Mouse (Mus musculus) embryonic facial prominence, embryonic 15.5 days (tissue): ENCODE measurements at regions not wholly inside any gene's neighbourhood (a gene's known extent, or its start where the extent isn't known, plus 50 kb on each side); places are given as distances from the start of the nearest gene placed in this dataset.

Source experiments
- ATAC-seq: fragments of 200-750 bp; cut with Nextera tagmentation; 2 replicates; pipeline ENCODE4 v1.8.0; 2017; ENCODE audit warnings: low read depth, moderate TSS enrichment; ENCODE audit not compliant: insufficient number of reproducible peaks, low FRiP score, low TSS enrichment
- H3K27ac ChIP-seq: fragments of 300-500 bp; sonication (generic); replicated peaks from 2 replicates; pipeline ENCODE4 v1.5.1; 2015; ENCODE audit warnings: mild to moderate bottlenecking, inconsistent platforms
- H3K27me3 ChIP-seq: fragments of 300-500 bp; sonication (generic); 2 replicates; pipeline ENCODE4 v1.6.1; 2015; ENCODE audit warnings: inconsistent platforms
- H3K36me3 ChIP-seq: fragments of 300-500 bp; sonication (generic); 2 replicates; pipeline ENCODE4 v1.6.1; 2015; ENCODE audit warnings: mild to moderate bottlenecking, inconsistent platforms
- H3K4me1 ChIP-seq: fragments of 300-500 bp; sonication (generic); 2 replicates; pipeline ENCODE4 v1.6.1; 2015; ENCODE audit warnings: inconsistent platforms
- H3K4me2 ChIP-seq: fragments of 300-500 bp; sonication (generic); replicated peaks from 2 replicates; pipeline ENCODE4 v1.6.1; 2015; ENCODE audit warnings: mild to moderate bottlenecking, inconsistent platforms
- H3K4me3 ChIP-seq: fragments of 300-500 bp; sonication (generic); replicated peaks from 2 replicates; pipeline ENCODE4 v1.5.1; 2015; ENCODE audit warnings: mild to moderate bottlenecking, inconsistent platforms
- H3K9ac ChIP-seq: fragments of 300-500 bp; sonication (generic); 2 replicates; pipeline ENCODE4 v1.6.1; 2015; ENCODE audit warnings: inconsistent platforms
- H3K9me3 ChIP-seq: fragments of 300-500 bp; sonication (generic); replicated peaks from 2 replicates; pipeline ENCODE4 v1.6.1; 2016; ENCODE audit warnings: inconsistent platforms
- WGBS: fragments of 180-500 bp; shearing (Covaris S2); methylation state at CpG from one replicate; pipeline ENCODE4 v1.1.7; 2015; 5-methylcytosine and 5-hydroxymethylcytosine counted together

DNA sequence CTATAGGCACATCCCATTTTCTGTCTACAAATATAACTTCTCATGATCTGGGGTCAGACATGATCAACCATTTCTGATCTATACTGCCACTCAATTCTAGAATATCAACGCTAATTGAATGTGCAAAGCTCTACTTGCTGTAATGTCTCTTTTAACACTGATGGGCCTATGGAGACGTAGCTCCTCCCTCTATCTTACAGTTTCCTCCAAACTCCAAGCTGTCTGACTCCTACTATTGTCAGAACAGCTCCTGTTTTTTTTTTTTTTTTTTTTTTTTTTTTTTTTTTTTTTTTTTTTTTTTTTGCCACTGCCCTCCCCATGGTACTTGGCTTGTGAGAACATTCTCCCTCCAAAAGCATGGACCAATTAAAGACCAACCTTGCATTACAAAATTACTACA is 165.2 kb downstream of the Pah start:
- no peaks in the 10 kb centered on the region for H3K9me3 ChIP-seq
- H3K4me3 ChIP-seq = no peak overlapping the region
- H3K27me3 ChIP-seq = no peaks in the 10 kb centered on the region
- 83% methylated on average over 2 of the region's 2 CpGs for WGBS
- H3K36me3 ChIP-seq = no peaks in the 10 kb centered on the region
- H3K4me1 ChIP-seq = no peaks in the 10 kb centered on the region
- no peak overlapping the region for H3K9ac ChIP-seq
- no peak overlapping the region for H3K27ac ChIP-seq
- ATAC-seq = no peak
- H3K4me2 ChIP-seq = no peak overlapping the region

DNA sequence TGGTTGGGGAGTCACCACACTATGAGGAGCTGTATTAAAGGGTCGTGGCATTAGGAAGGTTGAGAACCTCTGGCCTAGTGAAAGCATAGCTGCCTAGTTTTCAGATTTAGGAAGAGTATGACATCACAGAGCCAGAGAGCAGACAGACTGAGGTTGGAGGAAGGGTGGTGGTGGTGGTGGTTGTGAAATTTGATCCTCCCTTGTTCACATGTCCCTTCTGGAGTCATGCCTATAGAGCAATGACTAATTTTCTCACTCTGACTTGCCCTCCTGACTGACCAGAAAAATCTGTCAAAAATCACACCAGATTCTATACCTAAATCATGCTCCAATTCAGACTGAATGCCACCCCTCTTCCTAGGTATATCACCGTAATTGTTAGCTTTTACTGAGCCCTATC is 166.2 kb downstream of the Pah start:
- Histone ChIP-seq H3K9ac (no peak overlapping the region), H3K36me3 (no peaks in the 10 kb centered on the region), H3K27me3 (no peaks in the 10 kb centered on the region), H3K4me3 (no peak overlapping the region), H3K4me2 (no peak overlapping the region), H3K9me3 (no peaks in the 10 kb centered on the region), H3K4me1 (no peaks in the 10 kb centered on the region), H3K27ac (no peak overlapping the region)
- 79% methylated on average over 2 of the region's 2 CpGs for WGBS
- no peak for ATAC-seq

DNA sequence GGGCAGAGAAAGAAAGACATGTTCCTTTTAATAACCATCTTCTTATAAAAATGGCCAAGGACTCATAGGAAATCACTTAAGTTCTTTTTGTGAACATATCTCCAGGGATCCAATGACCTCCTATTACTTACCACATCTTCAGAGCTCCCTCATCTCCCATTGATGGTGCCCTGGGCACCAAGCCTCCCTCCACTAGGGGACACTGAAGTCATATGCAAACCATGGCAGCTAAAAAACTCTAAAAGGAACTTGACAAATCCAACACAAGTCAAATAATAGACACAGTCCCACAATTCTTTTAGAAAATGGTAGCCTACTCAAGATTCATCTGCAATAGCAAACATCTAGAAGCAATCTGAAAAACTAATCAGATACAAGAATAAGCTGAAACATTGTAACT is 167.2 kb upstream of the Igf1 start:
- no peak overlapping the region for H3K4me2 ChIP-seq
- H3K27me3 ChIP-seq = no peaks in the 10 kb centered on the region
- H3K9ac ChIP-seq = no peak overlapping the region
- no peaks in the 10 kb centered on the region for H3K9me3 ChIP-seq
- no peak for ATAC-seq
- H3K4me3 ChIP-seq = no peak overlapping the region
- no peaks in the 10 kb centered on the region for H3K36me3 ChIP-seq
- H3K27ac ChIP-seq = no peak overlapping the region
- H3K4me1 ChIP-seq = no peaks in the 10 kb centered on the region

DNA sequence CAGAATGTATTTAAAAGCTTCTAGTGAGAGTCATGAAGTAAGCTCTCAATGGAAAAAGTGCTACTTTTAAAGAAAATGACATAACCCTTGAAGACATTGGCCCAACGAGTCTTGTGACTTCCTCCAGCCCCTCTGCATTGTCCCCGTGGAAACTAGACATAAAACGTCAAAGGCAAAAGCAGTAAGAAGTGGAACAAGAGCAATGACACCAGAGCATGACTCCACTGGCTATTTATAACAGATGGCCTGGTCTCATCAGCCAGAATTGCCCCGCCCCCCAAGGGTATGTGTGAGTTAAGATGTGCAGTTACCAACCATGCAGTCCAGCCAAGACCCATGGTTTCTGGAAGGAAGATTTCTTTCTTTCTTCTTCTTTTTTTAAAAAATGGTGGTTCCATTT is 161.6 kb upstream of the Igf1 start:
- ATAC-seq = no peak
- WGBS = 61% methylated on average over 4 of the region's 4 CpGs

GRCm38 (mm10) chr10:87711209-87711608 is 146.9 kb upstream of the Igf1 start:
- Histone ChIP-seq H3K4me3 (no peak overlapping the region), H3K4me1 (no peaks in the 10 kb centered on the region), H3K27me3 (no peaks in the 10 kb centered on the region), H3K4me2 (no peak overlapping the region), H3K36me3 (no peaks in the 10 kb centered on the region), H3K9ac (no peak overlapping the region), H3K9me3 (no peaks in the 10 kb centered on the region), H3K27ac (no peak overlapping the region)
- no peak for ATAC-seq
- WGBS = 83% methylated on average over 4 of the region's 4 CpGs

More for the DNA sequence above, 161.6 kb upstream of the Igf1 start:
- H3K9me3 ChIP-seq = no peaks in the 10 kb centered on the region
- H3K4me3 ChIP-seq = no peak overlapping the region
- H3K27ac ChIP-seq = no peak overlapping the region
- H3K9ac ChIP-seq = no peak overlapping the region
- H3K27me3 ChIP-seq = no peaks in the 10 kb centered on the region
- no peaks in the 10 kb centered on the region for H3K36me3 ChIP-seq
- H3K4me1 ChIP-seq = no peaks in the 10 kb centered on the region
- no peak overlapping the region for H3K4me2 ChIP-seq

DNA sequence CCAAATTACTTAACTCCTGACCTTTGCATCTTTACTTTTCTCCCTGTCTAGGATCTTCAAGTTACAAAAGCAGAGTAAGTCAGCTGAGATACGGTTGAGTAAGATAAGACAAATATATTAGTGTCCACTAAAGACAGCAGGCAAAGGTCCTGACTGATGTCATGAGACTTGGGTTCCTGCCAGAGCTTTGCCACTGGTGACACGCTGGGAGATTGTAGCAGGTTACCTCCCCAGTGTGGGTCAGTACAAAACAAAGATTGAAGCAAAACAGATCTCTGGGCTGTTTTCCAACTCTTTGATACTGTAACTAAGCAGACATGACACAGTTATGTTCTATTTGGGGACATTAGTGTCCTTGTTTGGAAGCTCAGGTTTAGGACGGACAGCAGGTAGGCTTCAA is 146.3 kb upstream of the Igf1 start:
- 56% methylated on average over 3 of the region's 3 CpGs for WGBS
- no peak for ATAC-seq
- H3K36me3 ChIP-seq = no peaks in the 10 kb centered on the region
- H3K4me2 ChIP-seq = no peak overlapping the region
- no peak overlapping the region for H3K9ac ChIP-seq
- no peaks in the 10 kb centered on the region for H3K4me1 ChIP-seq
- H3K9me3 ChIP-seq = no peaks in the 10 kb centered on the region
- no peak overlapping the region for H3K4me3 ChIP-seq
- H3K27me3 ChIP-seq = no peaks in the 10 kb centered on the region
- H3K27ac ChIP-seq = no peak overlapping the region

DNA sequence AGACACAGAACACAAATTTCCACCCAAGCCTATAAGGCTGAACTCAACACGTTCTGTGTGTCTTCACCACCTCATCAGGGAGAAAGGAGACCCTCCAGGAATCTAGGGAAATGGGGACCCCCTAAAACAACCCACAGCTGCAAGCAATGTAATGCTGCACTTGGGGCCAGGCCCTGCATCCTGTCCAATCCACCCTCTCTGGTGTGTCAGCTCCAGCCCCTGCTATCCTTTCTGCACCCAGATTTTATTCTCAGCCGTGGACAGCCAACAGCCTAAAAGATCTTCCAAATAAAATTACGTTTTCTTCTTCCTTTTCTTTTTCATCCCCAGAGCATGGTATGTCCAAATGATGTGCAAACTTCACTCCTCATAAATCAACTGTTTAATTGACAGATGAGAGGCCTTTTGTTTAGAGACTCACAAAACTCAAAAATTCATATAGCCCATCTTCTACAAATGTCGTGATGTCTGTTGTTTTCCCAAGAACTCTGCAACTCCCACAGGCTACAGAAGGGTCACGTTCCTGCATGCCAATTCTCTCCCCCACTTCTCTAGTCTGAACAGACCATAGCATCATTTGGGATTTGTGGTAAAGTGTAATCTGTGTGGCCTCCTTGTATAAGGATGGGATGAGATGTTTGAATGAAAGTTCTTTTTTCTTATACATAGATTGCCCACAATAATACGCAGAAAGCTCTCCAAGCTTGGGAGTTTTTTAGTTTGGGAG is 142.0 kb upstream of the Igf1 start:
- no peak overlapping the region for H3K4me2 ChIP-seq
- H3K36me3 ChIP-seq = no peaks in the 10 kb centered on the region
- H3K4me1 ChIP-seq = no peaks in the 10 kb centered on the region
- H3K9ac ChIP-seq = no peak overlapping the region
- H3K27me3 ChIP-seq = no peaks in the 10 kb centered on the region
- 61% methylated on average over 6 of the region's 6 CpGs for WGBS
- no peaks in the 10 kb centered on the region for H3K9me3 ChIP-seq
- no peak overlapping the region for H3K4me3 ChIP-seq
- no peak for ATAC-seq
- no peak overlapping the region for H3K27ac ChIP-seq

GRCm38 (mm10) chr10:87717156-87717555 is 140.9 kb upstream of the Igf1 start:
- ATAC-seq = no peak
- Histone ChIP-seq H3K27ac (no peak overlapping the region), H3K9me3 (no peaks in the 10 kb centered on the region), H3K27me3 (no peaks in the 10 kb centered on the region), H3K4me1 (no peaks in the 10 kb centered on the region), H3K9ac (no peak overlapping the region), H3K4me2 (no peak overlapping the region), H3K36me3 (no peaks in the 10 kb centered on the region), H3K4me3 (no peak overlapping the region)

DNA sequence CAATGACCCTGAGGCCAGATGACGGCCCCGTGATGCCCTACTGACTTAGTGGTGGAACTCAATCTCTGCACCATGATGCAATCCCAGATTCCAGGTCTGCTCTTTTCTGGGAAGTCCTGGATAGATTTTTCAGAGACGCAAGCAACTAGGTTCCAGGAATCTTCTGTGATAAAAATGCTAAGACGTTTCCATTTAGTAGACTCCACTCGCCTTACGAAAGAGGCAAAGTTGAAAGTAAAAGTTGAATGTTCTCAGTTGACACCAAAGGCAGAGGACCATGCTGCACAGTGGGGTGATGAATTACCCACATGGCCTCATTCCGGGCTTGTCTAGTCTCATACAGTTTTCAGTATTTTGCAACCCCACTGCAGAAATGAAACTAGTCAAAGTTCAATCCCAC is 139.6 kb upstream of the Igf1 start:
- no peaks in the 10 kb centered on the region for H3K36me3 ChIP-seq
- H3K9me3 ChIP-seq = no peaks in the 10 kb centered on the region
- WGBS = 88% methylated on average over 7 of the region's 7 CpGs
- H3K27me3 ChIP-seq = no peaks in the 10 kb centered on the region
- no peak overlapping the region for H3K9ac ChIP-seq
- no peak overlapping the region for H3K27ac ChIP-seq
- H3K4me3 ChIP-seq = no peak overlapping the region
- H3K4me1 ChIP-seq = no peaks in the 10 kb centered on the region
- no peak overlapping the region for H3K4me2 ChIP-seq
- ATAC-seq = no peak

GRCm38 (mm10) chr10:87719978-87720377 is 138.1 kb upstream of the Igf1 start:
- H3K36me3 ChIP-seq = no peaks in the 10 kb centered on the region
- H3K9me3 ChIP-seq = no peaks in the 10 kb centered on the region
- ATAC-seq = no peak
- no peaks in the 10 kb centered on the region for H3K4me1 ChIP-seq
- no peak overlapping the region for H3K9ac ChIP-seq
- no peak overlapping the region for H3K4me3 ChIP-seq
- no peaks in the 10 kb centered on the region for H3K27me3 ChIP-seq
- no peak overlapping the region for H3K27ac ChIP-seq
- no peak overlapping the region for H3K4me2 ChIP-seq

- WGBS = 67% methylated on average over 3 of the region's 3 CpGs
- Histone ChIP-seq H3K4me1 (no peaks in the 10 kb centered on the region), H3K9ac (no peak overlapping the region), H3K27me3 (no peaks in the 10 kb centered on the region), H3K36me3 (no peaks in the 10 kb centered on the region), H3K4me2 (no peak overlapping the region), H3K27ac (no peak overlapping the region), H3K4me3 (no peak overlapping the region), H3K9me3 (no peaks in the 10 kb centered on the region)
- no peak for ATAC-seq
These were observed 135.8 kb upstream of the Igf1 start for GRCm38 (mm10) chr10:87722244-87722643.

GRCm38 (mm10) chr10:87732658-87733057 is 125.4 kb upstream of the Igf1 start:
- Histone ChIP-seq H3K4me2 (no peak overlapping the region), H3K4me1 (no peaks in the 10 kb centered on the region), H3K9ac (no peak overlapping the region), H3K36me3 (no peaks in the 10 kb centered on the region), H3K27ac (no peak overlapping the region), H3K9me3 (no peaks in the 10 kb centered on the region), H3K4me3 (no peak overlapping the region), H3K27me3 (no peaks in the 10 kb centered on the region)
- no peak for ATAC-seq
- WGBS = 86% methylated on average over 1 of the region's 1 CpGs
